Mouse (Mus musculus) limb, embryonic 14.5 days (tissue): ENCODE measurements around the gene Opn4. TPM values are rescaled to one million over a fixed set of nuclear protein-coding genes. Genes with fewer than 3 reads are reported as not detected.
A peak's percentile ranks its signal among the peaks of the same experiment; 100 is the strongest.

ENCODE experiments used
- ATAC-seq: fragments of 200-750 bp; cut with Nextera tagmentation; 2 replicates; pipeline ENCODE4 v1.8.0; 2017; ENCODE audit warnings: low read depth, moderate number of reproducible peaks, moderate TSS enrichment; ENCODE audit not compliant: low FRiP score
- DNase-seq: peaks from one replicate; pipeline ENCODE4 v3.0.0-alpha.2; 2015; ENCODE audit warnings: low spot score
- H3K27ac ChIP-seq: fragments of 300-500 bp; sonication (generic); replicated peaks from 2 replicates; pipeline ENCODE4 v1.5.1; 2014; ENCODE audit warnings: low read depth, mild to moderate bottlenecking, low read length, moderate library complexity, mixed read lengths
- H3K27me3 ChIP-seq: fragments of 300-500 bp; sonication (generic); 2 replicates; pipeline ENCODE4 v1.6.1; 2014; ENCODE audit warnings: low read length, mixed read lengths; ENCODE audit not compliant: control insufficient read depth, insufficient read depth
- H3K36me3 ChIP-seq: fragments of 300-500 bp; sonication (generic); 2 replicates; pipeline ENCODE4 v1.6.1; 2014; ENCODE audit warnings: mild to moderate bottlenecking, low read length, moderate library complexity, mixed read lengths; ENCODE audit not compliant: control insufficient read depth, insufficient read depth
- H3K4me1 ChIP-seq: fragments of 300-500 bp; sonication (generic); 2 replicates; pipeline ENCODE4 v1.6.1; 2014; ENCODE audit warnings: antibody characterized with exemption, low read length, mixed read lengths; ENCODE audit not compliant: control insufficient read depth, insufficient read depth
- H3K4me2 ChIP-seq: fragments of 300-500 bp; sonication (generic); replicated peaks from 2 replicates; pipeline ENCODE4 v1.6.1; 2014; ENCODE audit warnings: low read depth, mild to moderate bottlenecking, low read length, moderate library complexity; ENCODE audit not compliant: severe bottlenecking
- H3K4me3 ChIP-seq: fragments of 300-500 bp; sonication (generic); replicated peaks from 2 replicates; pipeline ENCODE4 v1.5.1; 2014; ENCODE audit warnings: low read length
- H3K9ac ChIP-seq: fragments of 300-500 bp; sonication (generic); 2 replicates; pipeline ENCODE4 v1.6.1; 2014; ENCODE audit warnings: mild to moderate bottlenecking, low read depth, low read length, moderate library complexity; ENCODE audit not compliant: severe bottlenecking
- H3K9me3 ChIP-seq: fragments of 300-500 bp; sonication (generic); 2 replicates; pipeline ENCODE4 v1.6.1; 2016; ENCODE audit warnings: low read length; ENCODE audit not compliant: control insufficient read depth
- POLR2A ChIP-seq: fragments of 200-500 bp; IDR thresholded peaks from 2 replicates; pipeline ENCODE4 v1.8.0; 2012; ENCODE audit warnings: inconsistent platforms, mild to moderate bottlenecking, moderate library complexity, borderline replicate concordance; ENCODE audit not compliant: insufficient read depth, insufficient read length; ENCODE audit errors: extremely low read depth
- WGBS: fragments of 180-500 bp; shearing (Covaris S2); extraction: QIAGEN DNeasy Blood & Tissue Kit; methylation state at CpG from one replicate; pipeline ENCODE4 v1.1.7; 2014; 5-methylcytosine and 5-hydroxymethylcytosine counted together
- polyA plus RNA-seq, 2 experiments: library from polyadenylated mRNA; depleted of rRNA in 1 of 2; stranded (reverse) in 1 of 2; unstranded in 1 of 2; fragments of >200 nt; fragmentation: Nextera tagmentation in 1 of 2; extraction: Ambion mirVana in 1 of 2; gene quantifications; 2 replicates each; pipeline versions ENCODE4 v1.2.1 to v1.2.3; 2012 to 2014

Gene Opn4
- polyA plus RNA-seq, 2 experiments = 0.09 to 0.25 TPM

DNA sequence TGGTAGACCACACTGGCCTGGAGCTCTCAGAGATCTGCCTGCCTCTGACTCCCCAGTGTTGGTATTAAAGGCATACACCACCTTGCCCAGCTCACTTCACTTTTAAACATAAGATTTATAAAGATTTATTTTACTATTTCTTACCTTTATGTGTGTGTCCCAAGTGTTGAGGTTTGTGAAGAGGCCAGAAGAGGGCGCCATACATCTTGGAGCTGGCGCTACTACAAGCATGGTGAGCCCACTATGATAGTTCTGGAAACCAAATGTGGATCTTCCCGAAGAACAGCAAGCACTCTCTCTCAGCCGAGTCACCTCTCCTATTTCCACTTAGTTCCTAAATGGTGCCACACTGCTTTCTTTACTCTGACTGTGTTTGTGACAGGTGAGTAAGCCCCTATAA is 12.3 kb upstream of the Opn4 start:
- no peak for TF ChIP-seq POLR2A
- H3K27ac ChIP-seq = no peak overlapping the region
- H3K4me2 ChIP-seq = no peak overlapping the region
- H3K27me3 ChIP-seq = peaks cover 14% of the 10 kb centered on the region
- no peaks in the 10 kb centered on the region for H3K36me3 ChIP-seq
- 38% methylated on average over 4 of the region's 4 CpGs for WGBS
- H3K4me1 ChIP-seq = no peaks in the 10 kb centered on the region
- no peak overlapping the region for H3K9ac ChIP-seq
- no peak for ATAC-seq
- no peak overlapping the region for H3K4me3 ChIP-seq
- H3K9me3 ChIP-seq = no peaks in the 10 kb centered on the region
- no peak for DNase-seq

DNA sequence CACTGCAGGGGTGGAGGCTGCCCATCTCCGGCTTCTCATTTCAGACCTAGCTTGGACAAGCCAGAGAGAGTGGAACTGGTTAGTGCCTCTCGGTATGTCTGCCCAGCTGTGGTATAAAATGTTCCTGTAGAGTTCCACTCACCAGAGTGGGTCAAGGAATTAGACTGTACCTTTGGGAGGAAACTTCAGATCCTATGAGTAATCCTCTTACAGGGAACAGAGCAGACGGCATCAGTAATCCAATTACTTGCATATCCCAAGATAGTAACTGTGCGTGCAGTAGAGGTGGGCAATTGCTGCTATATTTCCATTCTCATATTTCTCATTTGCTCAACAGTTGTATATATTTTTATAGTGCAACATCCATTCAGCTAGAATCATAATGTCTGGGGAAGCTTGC is 11.6 kb upstream of the Opn4 start:
- Histone ChIP-seq H3K4me1 (no peaks in the 10 kb centered on the region), H3K27me3 (peaks cover 14% of the 10 kb centered on the region), H3K4me3 (no peak overlapping the region), H3K4me2 (no peak overlapping the region), H3K9me3 (no peaks in the 10 kb centered on the region), H3K27ac (no peak overlapping the region), H3K36me3 (no peaks in the 10 kb centered on the region), H3K9ac (no peak overlapping the region)
- ATAC-seq = no peak
- 90% methylated on average over 4 of the region's 4 CpGs for WGBS
- no peak for DNase-seq
- no peak for TF ChIP-seq POLR2A

DNA sequence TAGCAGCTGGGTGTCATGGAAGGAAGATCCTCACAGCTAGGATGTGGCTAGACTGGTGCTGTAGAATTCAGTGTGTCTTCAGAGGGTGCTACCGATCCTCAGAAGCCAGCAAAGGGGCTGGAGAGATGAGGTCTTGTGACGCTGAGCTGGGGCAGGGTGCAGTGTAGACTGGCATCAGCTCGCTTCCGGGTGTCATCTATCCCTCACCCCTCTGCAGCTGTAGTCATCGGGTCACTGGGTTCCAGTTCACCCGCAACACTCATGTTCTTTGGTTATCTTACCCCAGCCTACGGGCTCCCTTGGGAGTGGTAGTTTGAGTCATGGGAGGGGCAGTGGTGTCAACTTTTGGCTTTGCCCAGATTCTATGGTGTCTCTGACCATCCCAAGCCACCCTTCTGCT is 2.0 kb upstream of the Opn4 start:
- H3K36me3 ChIP-seq = no peaks in the 10 kb centered on the region
- TF ChIP-seq POLR2A = no peak
- ATAC-seq = no peak
- no peak for DNase-seq
- no peaks in the 10 kb centered on the region for H3K4me1 ChIP-seq
- H3K9ac ChIP-seq = no peak overlapping the region
- no peak overlapping the region for H3K4me3 ChIP-seq
- 94% methylated on average over 7 of the region's 7 CpGs for WGBS
- H3K27ac ChIP-seq = no peak overlapping the region
- no peaks in the 10 kb centered on the region for H3K27me3 ChIP-seq
- no peaks in the 10 kb centered on the region for H3K9me3 ChIP-seq
- H3K4me2 ChIP-seq = no peak overlapping the region

- ATAC-seq (no peak), DNase-seq (no peak)
- Histone ChIP-seq H3K4me3 (no peak overlapping the region), H3K27ac (no peak overlapping the region), H3K9me3 (no peaks in the 10 kb centered on the region), H3K36me3 (no peaks in the 10 kb centered on the region), H3K4me2 (no peak overlapping the region), H3K4me1 (peaks cover 4% of the 10 kb centered on the region; the same call in 1 of the 2 replicates), H3K9ac (no peak overlapping the region), H3K27me3 (no peaks in the 10 kb centered on the region)
- WGBS = 82% methylated on average over 15 of the region's 17 CpGs
- TF ChIP-seq POLR2A = no peak
Observed at GRCm38 (mm10) chr14:34595596-34596255, 4.2 kb downstream of the Opn4 start.

- Histone ChIP-seq H3K27me3 (no peaks in the 10 kb centered on the region), H3K36me3 (no peaks in the 10 kb centered on the region), H3K4me2 (no peak overlapping the region), H3K9ac (no peak overlapping the region), H3K4me1 (peaks cover 4% of the 10 kb centered on the region; the same call in 1 of the 2 replicates), H3K9me3 (no peaks in the 10 kb centered on the region), H3K4me3 (no peak overlapping the region), H3K27ac (no peak overlapping the region)
- TF ChIP-seq POLR2A = no peak
- ATAC-seq = peak; percentile 69
- WGBS = 52% methylated on average over 15 of the region's 15 CpGs
- DNase-seq = peak; percentile 22
Observed at GRCm38 (mm10) chr14:34591741-34592535, 8.0 kb downstream of the Opn4 start.
